Mouse (Mus musculus): Measurements from ENCODE around the gene Cmah. TPM values are rescaled to one million over a fixed set of nuclear protein-coding genes. Genes with fewer than 3 reads are reported as not detected.
A peak's percentile ranks its signal among the peaks of the same experiment; 100 is the strongest.

Cmah gene
- polyA plus RNA-seq (2015; fragmentation: Nextera tagmentation; extraction: Ambion mirVana): 0.11 and 0.22 TPM in 2 replicates

DNA sequence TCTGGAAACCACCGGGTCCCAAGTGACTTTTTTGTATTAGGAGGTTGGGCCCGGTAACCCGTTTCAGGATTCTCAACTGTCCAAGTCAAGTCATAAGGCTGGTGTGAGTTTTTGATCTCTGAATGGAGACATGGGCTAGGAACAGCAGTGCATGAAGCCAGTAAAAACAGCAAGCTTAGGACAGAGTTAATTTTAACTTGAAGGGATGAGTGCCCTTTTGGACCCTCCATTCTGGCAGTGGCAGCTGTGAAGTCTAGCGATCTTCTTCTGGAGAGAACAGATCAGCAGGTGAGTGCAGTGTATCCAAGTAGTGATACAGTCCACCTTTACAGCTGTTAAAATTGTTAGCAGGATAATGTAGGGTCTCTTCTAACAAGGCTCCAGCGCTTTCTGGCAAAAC is at the start of gene Cmah:
TSS of gene Cmah (plus strand) at position 204 of the 400 bp plus-strand sequence.
- Histone ChIP-seq H3K4me2 (replicated peaks) (no peak within 1 kb of the TSS), H3K4me3 (no peak within 1 kb of the TSS), H3K4me1 (no peaks in the 10 kb centered on the region), H3K27ac (replicated peaks) (no peak within 1 kb of the TSS), H3K9ac (replicated peaks) (no peak within 1 kb of the TSS), H3K9me3 (no peaks in the 10 kb centered on the region), H3K27me3 (no peaks in the 10 kb centered on the region), H3K36me3 (no peaks in the 10 kb centered on the region)
- 89% methylated on average over 5 of the region's 5 CpGs for WGBS
- no peak for ATAC-seq (replicated peaks)

DNA sequence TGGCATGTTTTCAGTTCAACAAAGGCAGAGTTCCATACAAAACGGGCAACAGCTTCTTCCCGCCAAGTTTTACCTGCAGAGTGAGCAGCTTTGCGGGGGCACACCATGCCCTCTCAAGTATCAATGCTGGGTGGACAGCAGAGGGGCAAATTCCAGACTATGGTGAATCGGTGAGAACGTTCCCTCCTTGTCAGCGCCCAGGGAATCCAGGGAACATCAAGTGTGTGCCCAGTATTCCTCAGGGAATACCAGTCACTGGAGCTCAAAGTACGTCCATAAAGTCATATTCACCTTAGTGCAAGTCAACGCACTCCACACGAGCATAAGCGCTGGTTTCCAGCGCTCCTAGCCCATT is 47.8 kb upstream of the Cmah start:
- WGBS: 61% methylated on average over 11 of the region's 11 CpGs
- H3K36me3 ChIP-seq: no peaks in the 10 kb centered on the region
- ATAC-seq (replicated peaks): no peak
- H3K27me3 ChIP-seq: no peaks in the 10 kb centered on the region
- H3K9ac ChIP-seq (replicated peaks): 0 out of 2 replicates have a peak overlapping the region, but pooled peaks have one; percentile 7
- H3K4me3 ChIP-seq: peak overlapping the region; percentile 80
- peak overlapping the region; percentile 86 for H3K4me2 ChIP-seq (replicated peaks)
- peaks cover 19% of the 10 kb centered on the region for H3K4me1 ChIP-seq
- no peak overlapping the region for H3K27ac ChIP-seq (replicated peaks)
- no peaks in the 10 kb centered on the region for H3K9me3 ChIP-seq

DNA sequence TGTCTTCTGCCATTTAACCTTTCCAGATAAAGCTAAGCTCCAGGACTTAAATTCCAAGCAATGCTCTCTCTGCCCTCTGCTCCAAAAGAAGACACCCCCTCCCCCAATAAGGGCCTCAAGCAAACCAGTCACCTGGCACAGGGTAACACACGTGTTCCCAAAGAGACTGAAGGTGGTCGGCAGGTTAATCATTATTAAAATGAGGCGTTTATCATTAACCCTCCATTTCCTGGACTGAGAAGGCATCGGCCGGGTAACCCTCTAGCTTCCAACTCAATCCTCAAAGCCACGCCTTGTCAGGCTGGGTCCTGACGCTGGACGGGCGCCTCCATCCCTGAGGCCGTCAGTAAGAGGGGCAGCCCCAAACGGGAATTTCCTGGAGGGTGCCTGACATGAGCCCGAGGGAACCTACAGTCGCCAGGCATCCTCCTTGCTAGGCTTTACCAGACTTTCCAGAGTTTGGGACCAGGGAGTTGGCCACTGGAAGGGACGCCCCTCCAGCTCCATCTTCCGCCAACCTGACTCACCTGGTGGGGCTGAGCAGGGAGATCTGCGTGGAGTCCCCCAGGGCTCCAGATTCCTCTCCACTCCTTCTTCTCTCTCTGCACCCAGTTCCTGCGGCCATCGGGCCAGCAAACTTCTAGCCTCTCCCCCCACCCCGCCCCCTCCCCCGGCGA is 47.3 kb upstream of the Cmah start:
- peak overlapping the region; percentile 80 for H3K4me3 ChIP-seq
- peak overlapping the region; percentile 86 for H3K9ac ChIP-seq (replicated peaks)
- no peaks in the 10 kb centered on the region for H3K27me3 ChIP-seq
- no peaks in the 10 kb centered on the region for H3K36me3 ChIP-seq
- no peak for ATAC-seq (replicated peaks)
- 1% methylated on average over 19 of the region's 21 CpGs for WGBS
- peak overlapping the region; percentile 86 for H3K4me2 ChIP-seq (replicated peaks)
- no peaks in the 10 kb centered on the region for H3K9me3 ChIP-seq
- H3K4me1 ChIP-seq: peaks cover 19% of the 10 kb centered on the region
- H3K27ac ChIP-seq (replicated peaks): no peak overlapping the region

DNA sequence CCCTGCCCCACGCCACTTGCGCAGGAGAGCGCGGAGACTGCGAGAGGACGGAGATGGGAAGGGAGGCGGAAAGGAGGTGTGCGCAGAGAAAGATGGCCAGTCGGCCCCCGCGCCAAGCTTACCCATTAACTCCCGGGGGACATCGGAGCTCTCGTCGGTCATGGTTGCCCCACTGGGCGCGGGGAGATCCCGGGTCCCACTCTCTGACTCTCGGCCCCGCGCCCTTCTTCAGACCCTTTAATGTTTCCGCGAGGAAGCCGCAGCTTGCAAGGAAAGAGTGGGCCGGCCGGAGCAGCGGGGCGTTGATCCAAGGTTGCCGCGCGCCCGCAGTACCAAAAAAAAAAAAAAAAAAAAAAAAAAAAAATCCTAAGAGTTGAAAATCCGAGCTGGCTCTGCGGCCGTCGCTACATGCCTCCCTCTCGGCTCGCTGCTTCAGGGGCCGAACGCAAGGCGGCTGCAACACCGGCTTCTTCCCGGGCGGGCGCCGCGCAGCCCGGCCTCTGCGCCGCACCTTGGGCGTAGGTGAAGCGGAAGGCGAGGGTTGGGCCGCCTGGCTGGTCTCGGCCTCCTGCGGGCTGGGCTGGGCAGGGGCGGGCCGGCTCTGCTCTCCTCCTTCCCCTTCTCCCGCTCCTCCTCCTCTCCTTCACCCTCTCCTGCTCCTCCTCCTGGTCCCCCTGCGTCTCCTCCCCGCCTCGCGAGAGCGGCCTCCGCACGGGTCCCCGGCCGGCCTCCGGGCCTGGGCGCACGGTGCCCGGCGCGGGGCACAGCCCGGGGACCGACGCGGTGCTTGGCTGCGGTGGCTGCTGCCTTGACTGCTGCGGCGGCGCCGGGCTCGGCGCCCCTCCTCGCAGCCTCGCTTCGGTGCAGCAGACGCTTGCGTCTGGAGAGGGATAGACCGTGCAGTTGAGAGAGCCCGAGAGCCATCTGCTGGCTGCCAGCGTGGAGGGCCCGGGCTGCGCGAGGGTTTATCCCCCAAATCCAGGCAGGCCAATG is 46.5 kb upstream of the Cmah start, which contains the start of gene Carmil1:
TSS of gene Carmil1 (minus strand) at position 357 of the 993 bp plus-strand sequence.
- WGBS: under 1% methylated on average over 90 of the region's 96 CpGs
- Histone ChIP-seq H3K9ac (replicated peaks) (peak within 1 kb of the TSS; percentile 86), H3K27ac (replicated peaks) (peak within 1 kb of the TSS; percentile 97), H3K36me3 (no peaks in the 10 kb centered on the region), H3K9me3 (no peaks in the 10 kb centered on the region), H3K4me3 (peak within 1 kb of the TSS; percentile 80), H3K4me2 (replicated peaks) (peak within 1 kb of the TSS; percentile 86), H3K27me3 (no peaks in the 10 kb centered on the region), H3K4me1 (peaks cover 19% of the 10 kb centered on the region)
- peak; percentile 98 for ATAC-seq (replicated peaks)

DNA sequence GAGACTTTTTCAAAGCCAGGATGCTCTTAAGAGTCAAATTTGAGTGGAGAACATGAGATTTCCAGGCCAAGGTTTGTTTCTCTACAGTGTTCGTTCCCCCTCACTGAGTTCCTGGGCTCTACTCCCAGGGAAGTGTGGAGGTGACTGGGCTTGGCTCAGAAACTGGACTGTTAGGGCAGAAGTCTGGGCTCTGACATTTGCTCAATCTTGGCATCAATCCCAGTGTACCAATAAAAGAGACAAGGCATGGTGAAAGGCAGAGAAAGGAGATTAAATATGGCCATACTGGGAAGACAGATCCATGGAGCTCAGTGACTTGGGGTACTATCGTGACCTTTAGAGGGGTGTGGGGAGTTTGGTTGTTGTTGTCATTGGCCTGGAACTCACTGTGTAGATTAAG is 39.8 kb upstream of the Cmah start:
- Histone ChIP-seq H3K4me2 (replicated peaks) (no peak overlapping the region), H3K9me3 (no peaks in the 10 kb centered on the region), H3K27me3 (no peaks in the 10 kb centered on the region), H3K4me3 (no peak overlapping the region), H3K27ac (replicated peaks) (no peak overlapping the region), H3K36me3 (no peaks in the 10 kb centered on the region), H3K9ac (replicated peaks) (no peak overlapping the region), H3K4me1 (no peaks in the 10 kb centered on the region)
- WGBS: 90% methylated on average over 2 of the region's 2 CpGs
- ATAC-seq (replicated peaks): no peak

DNA sequence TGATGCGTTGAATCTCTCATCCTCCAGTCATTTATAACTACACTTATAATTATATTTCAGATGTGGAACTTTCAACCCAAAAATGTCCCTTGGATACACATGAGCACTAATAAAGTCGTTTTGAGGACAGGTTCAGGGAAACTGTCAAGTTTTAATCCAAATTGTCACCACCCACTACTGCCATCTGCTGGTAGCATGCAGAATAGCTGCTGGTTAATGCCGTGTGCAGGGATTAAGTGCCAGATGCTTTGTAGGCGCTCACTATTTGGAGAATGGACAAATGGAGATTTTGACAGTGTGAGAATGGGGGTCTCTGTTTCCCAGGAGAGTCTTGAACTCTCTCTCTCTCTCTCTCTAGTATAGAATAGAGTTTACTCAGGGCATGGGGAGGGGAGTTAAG is 30.0 kb upstream of the Cmah start:
- Histone ChIP-seq H3K9me3 (no peaks in the 10 kb centered on the region), H3K4me1 (no peaks in the 10 kb centered on the region), H3K36me3 (no peaks in the 10 kb centered on the region), H3K4me3 (no peak overlapping the region), H3K27ac (replicated peaks) (no peak overlapping the region), H3K4me2 (replicated peaks) (no peak overlapping the region), H3K27me3 (no peaks in the 10 kb centered on the region), H3K9ac (replicated peaks) (no peak overlapping the region)
- 11% methylated on average over 4 of the region's 4 CpGs for WGBS
- no peak; the same call in 1 of the 2 replicates for ATAC-seq (replicated peaks)

DNA sequence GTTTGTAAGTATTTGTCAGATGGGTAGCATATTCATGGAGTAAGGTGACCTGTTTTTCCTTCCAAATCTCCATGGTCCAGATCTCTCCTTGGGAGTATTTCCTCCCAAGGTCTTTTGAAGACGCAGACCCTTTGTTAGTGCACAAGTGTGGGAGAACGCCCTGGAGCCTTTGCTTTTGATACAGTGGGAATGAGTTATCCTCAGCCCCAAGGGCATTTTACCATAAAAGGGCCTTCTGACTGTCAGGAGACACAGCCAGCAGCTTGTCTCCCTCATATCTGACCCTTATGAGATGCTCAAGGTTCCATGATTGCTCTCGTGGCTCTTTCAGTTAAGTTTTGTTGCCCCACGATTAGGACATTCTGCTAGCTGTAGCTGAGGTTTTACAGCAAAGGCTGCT is 21.7 kb upstream of the Cmah start:
- H3K4me1 ChIP-seq: no peaks in the 10 kb centered on the region
- no peak overlapping the region for H3K9ac ChIP-seq (replicated peaks)
- 71% methylated on average over 4 of the region's 4 CpGs for WGBS
- H3K4me3 ChIP-seq: no peak overlapping the region
- H3K27me3 ChIP-seq: no peaks in the 10 kb centered on the region
- no peak overlapping the region for H3K4me2 ChIP-seq (replicated peaks)
- no peaks in the 10 kb centered on the region for H3K36me3 ChIP-seq
- no peak for ATAC-seq (replicated peaks)
- no peak overlapping the region for H3K27ac ChIP-seq (replicated peaks)
- no peaks in the 10 kb centered on the region for H3K9me3 ChIP-seq

DNA sequence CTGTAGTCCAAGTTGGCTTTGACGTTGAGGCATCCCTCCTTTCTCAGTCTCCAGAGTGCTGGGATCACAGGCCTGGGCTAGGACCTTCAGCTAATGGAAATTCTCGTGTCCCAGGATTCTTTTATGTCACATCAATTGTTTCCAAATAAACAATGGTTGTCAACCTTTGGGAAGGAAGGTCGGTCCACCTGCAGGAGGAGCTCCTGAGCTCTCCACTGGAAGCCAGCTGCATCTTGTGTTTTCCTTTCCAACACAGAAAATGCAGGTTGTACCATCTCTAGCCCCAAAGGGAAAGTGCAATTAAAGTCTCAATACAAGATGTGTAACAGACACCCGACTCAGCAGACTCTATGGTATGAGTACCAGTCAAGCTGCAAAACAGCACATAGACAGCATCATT is 21.0 kb upstream of the Cmah start:
- no peak overlapping the region for H3K4me3 ChIP-seq
- 52% methylated on average over 4 of the region's 4 CpGs for WGBS
- no peak overlapping the region for H3K9ac ChIP-seq (replicated peaks)
- no peak overlapping the region for H3K27ac ChIP-seq (replicated peaks)
- H3K9me3 ChIP-seq: no peaks in the 10 kb centered on the region
- no peaks in the 10 kb centered on the region for H3K4me1 ChIP-seq
- no peaks in the 10 kb centered on the region for H3K27me3 ChIP-seq
- no peak overlapping the region for H3K4me2 ChIP-seq (replicated peaks)
- H3K36me3 ChIP-seq: no peaks in the 10 kb centered on the region
- no peak for ATAC-seq (replicated peaks)

DNA sequence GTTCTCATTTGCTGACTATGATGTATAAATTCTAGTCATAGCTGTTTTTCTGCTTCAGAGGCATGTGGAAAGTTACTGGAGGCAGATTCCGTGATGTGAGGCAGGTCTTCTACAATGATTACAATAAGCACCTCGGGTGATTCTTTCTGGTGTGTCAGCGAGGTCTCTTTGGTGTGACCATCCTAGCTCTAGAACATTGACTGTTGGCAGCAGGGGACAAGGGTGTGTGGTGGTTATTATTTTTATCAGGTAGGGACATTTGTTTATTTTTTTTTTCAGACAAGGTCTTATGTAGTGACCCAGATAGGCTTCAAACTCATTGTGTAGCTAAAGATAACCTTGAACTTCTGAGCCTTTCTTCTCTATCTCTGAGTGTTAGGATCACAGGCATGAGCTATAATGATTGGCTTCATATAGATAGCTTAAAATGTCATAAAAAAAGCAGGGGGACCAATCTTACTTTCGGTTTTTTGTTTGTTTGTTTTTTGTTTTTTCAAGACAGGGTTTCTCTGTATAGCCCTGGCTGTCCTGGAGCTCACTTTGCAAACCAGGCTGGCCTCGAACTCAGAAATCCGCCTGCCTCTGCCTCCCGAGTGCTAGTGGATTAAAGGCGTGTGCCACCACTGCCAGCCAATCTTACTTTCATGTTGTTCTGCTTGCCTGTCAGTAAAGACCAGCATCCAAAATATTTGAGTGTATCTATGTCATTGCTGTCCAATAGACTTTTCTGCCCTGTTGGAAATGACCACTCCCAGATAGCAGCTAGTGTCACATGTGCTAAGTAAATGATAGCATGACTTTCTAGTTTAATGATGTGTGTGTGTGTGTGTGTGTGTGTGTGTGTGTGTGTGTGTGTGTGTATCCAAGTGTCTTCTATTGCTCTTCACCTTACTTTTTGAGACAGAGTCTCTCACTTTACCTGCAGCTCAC is 15.9 kb upstream of the Cmah start:
- Histone ChIP-seq H3K36me3 (no peaks in the 10 kb centered on the region), H3K4me1 (no peaks in the 10 kb centered on the region), H3K27me3 (no peaks in the 10 kb centered on the region), H3K4me2 (replicated peaks) (no peak overlapping the region), H3K9me3 (no peaks in the 10 kb centered on the region), H3K27ac (replicated peaks) (no peak overlapping the region), H3K4me3 (no peak overlapping the region), H3K9ac (replicated peaks) (no peak overlapping the region)
- WGBS: 91% methylated on average over 8 of the region's 8 CpGs
- no peak for ATAC-seq (replicated peaks)

DNA sequence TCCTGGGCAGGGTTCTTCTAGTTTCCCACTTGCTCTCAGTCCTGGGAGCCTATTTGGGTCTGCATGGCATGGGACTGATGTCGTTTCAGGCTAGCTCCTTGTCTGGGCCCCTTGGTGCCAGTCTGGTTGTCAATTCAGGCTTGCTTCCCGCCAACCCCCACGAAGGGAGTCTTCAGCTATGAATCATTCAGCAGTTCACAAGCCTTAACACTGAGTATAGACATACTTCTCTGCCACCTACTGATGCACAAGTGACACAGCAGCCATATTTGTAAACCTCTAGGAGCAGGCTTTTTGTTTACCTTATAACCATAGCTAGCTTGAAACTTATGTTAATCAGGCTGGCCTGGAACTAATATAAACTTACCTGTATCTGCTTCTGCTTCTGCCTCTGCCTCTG is 10.6 kb upstream of the Cmah start:
- no peak overlapping the region for H3K27ac ChIP-seq (replicated peaks)
- no peaks in the 10 kb centered on the region for H3K9me3 ChIP-seq
- H3K27me3 ChIP-seq: no peaks in the 10 kb centered on the region
- no peak overlapping the region for H3K4me3 ChIP-seq
- H3K4me2 ChIP-seq (replicated peaks): no peak overlapping the region
- no peak for ATAC-seq (replicated peaks)
- 57% methylated on average over 3 of the region's 3 CpGs for WGBS
- H3K4me1 ChIP-seq: no peaks in the 10 kb centered on the region
- no peak overlapping the region for H3K9ac ChIP-seq (replicated peaks)
- no peaks in the 10 kb centered on the region for H3K36me3 ChIP-seq

DNA sequence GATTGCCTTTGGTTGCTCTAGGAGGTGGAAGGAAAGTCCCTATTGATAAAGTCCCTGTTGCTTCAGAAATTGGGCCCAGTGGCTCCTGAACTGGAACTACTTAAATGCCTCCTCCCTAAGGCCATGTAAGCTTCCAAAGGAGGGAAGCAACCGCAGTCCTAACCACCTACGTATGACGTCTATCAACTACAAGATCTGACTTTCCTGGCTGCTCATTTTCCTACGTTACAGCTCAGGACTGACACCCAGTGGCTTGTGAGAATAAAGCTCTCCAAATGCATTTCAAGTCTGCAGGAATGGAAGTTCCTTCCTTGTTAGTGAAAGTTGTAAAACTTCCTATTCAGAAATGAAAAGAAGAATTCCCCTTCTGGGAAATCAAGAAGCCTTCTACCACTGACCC is 8.6 kb upstream of the Cmah start:
- ATAC-seq (replicated peaks): 0 out of 2 replicates have a peak, but pooled peaks have one; percentile 26
- 26% methylated on average over 4 of the region's 4 CpGs for WGBS
- no peak overlapping the region for H3K9ac ChIP-seq (replicated peaks)

More for the DNA sequence above, 8.6 kb upstream of the Cmah start:
- H3K36me3 ChIP-seq: no peaks in the 10 kb centered on the region
- no peaks in the 10 kb centered on the region for H3K27me3 ChIP-seq
- no peak overlapping the region for H3K4me2 ChIP-seq (replicated peaks)
- no peaks in the 10 kb centered on the region for H3K9me3 ChIP-seq
- H3K4me1 ChIP-seq: no peaks in the 10 kb centered on the region
- H3K27ac ChIP-seq (replicated peaks): no peak overlapping the region
- no peak overlapping the region for H3K4me3 ChIP-seq

Data from forebrain, embryonic 15.5 days (tissue).